Mouse (Mus musculus) testis, adult 2 months (tissue): ENCODE measurements around the gene Nlrp4c. TPM values are rescaled to one million over a fixed set of nuclear protein-coding genes. Genes with fewer than 3 reads are reported as not detected.

Source experiments
- H3K27ac ChIP-seq: fragments of 200-500 bp; 2 replicates; pipeline ENCODE4 v1.5.1; 2012; ENCODE audit warnings: low read depth, low read length; ENCODE audit not compliant: control insufficient read depth, insufficient read depth
- H3K27me3 ChIP-seq: fragments of 200-500 bp; 2 replicates; pipeline ENCODE4 v1.6.1; 2012; ENCODE audit warnings: mild to moderate bottlenecking, low read length, moderate library complexity; ENCODE audit not compliant: control insufficient read depth, insufficient read depth
- H3K36me3 ChIP-seq: fragments of 200-500 bp; 2 replicates; pipeline ENCODE4 v1.6.1; 2012; ENCODE audit warnings: mild to moderate bottlenecking, low read length; ENCODE audit not compliant: control insufficient read depth, insufficient read depth
- H3K4me1 ChIP-seq: fragments of 200-500 bp; 2 replicates; pipeline ENCODE4 v1.6.1; 2012; ENCODE audit warnings: low read length; ENCODE audit not compliant: control insufficient read depth, insufficient read depth
- H3K4me3 ChIP-seq: fragments of 200-500 bp; 2 replicates; pipeline ENCODE4 v1.5.1; 2012; ENCODE audit warnings: low read depth, mild to moderate bottlenecking, low read length, moderate library complexity, mixed read lengths; ENCODE audit not compliant: control insufficient read depth
- CTCF ChIP-seq: fragments of 200-500 bp; IDR thresholded peaks from 2 replicates; pipeline ENCODE4 v1.5.1; 2012; ENCODE audit warnings: low read depth, mild to moderate bottlenecking, inconsistent platforms, low read length, moderate library complexity; ENCODE audit not compliant: control insufficient read depth, insufficient read depth, insufficient replicate concordance
- POLR2A ChIP-seq: fragments of 200-500 bp; IDR thresholded peaks from 2 replicates; pipeline ENCODE4 v1.6.1; 2012; ENCODE audit warnings: low read depth, mild to moderate bottlenecking, inconsistent platforms, low read length, moderate library complexity; ENCODE audit not compliant: control insufficient read depth
- polyA plus RNA-seq: library from polyadenylated mRNA; depleted of rRNA; stranded (reverse); fragments of >200 nt; gene quantifications from 2 replicates; pipeline ENCODE4 v1.2.3, GENCODE M21; 2012; rRNA removed

The Nlrp4c gene
- polyA plus RNA-seq, 1 experiment = 0.91 TPM

- H3K27ac ChIP-seq = peak overlapping the region; percentile 28; the same call in 1 of the 2 replicates
- H3K4me3 ChIP-seq = no peak overlapping the region
- H3K36me3 ChIP-seq = no peaks in the 10 kb centered on the region
- H3K27me3 ChIP-seq = no peaks in the 10 kb centered on the region
- no peak for TF ChIP-seq CTCF
- TF ChIP-seq POLR2A = no peak
- H3K4me1 ChIP-seq = peaks cover 21% of the 10 kb centered on the region
These were observed 106.3 kb downstream of the Nlrp4c start for GRCm38 (mm10) chr7:6151266-6151665.

GRCm38 (mm10) chr7:6152036-6152435, 107.1 kb downstream of the Nlrp4c start:
- no peak overlapping the region for H3K4me3 ChIP-seq
- H3K27me3 ChIP-seq = no peaks in the 10 kb centered on the region
- H3K36me3 ChIP-seq = no peaks in the 10 kb centered on the region
- TF ChIP-seq CTCF (no peak), POLR2A (no peak)
- peaks cover 21% of the 10 kb centered on the region for H3K4me1 ChIP-seq
- peak overlapping the region; percentile 56 for H3K27ac ChIP-seq

DNA sequence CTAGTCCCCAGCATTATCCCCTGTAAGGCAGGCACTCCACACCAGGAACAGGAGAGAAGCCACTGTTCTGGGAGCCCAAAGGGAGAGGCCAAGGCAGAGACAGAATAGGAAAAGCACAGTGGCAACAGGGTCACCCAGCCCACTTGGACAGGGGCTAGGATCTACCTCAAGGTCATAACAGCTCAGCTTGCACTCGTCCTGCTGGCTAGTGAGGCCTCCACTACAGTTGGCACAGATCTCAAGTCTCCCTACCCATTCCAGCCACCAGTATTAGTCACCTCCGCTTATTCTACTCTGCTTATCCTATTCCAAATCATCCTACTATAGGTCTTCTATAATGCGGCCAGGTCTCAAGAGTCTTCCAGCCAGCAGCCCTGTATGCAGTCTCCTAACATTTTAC, 108.2 kb downstream of the Nlrp4c start:
- H3K27me3 ChIP-seq = no peaks in the 10 kb centered on the region
- H3K4me3 ChIP-seq = no peak overlapping the region
- TF ChIP-seq POLR2A (no peak), CTCF (no peak)
- H3K4me1 ChIP-seq = peaks cover 21% of the 10 kb centered on the region
- no peaks in the 10 kb centered on the region for H3K36me3 ChIP-seq
- peak overlapping the region; percentile 49; the same call in 1 of the 2 replicates for H3K27ac ChIP-seq

- Histone ChIP-seq H3K4me1 (peaks cover 16% of the 10 kb centered on the region), H3K36me3 (no peaks in the 10 kb centered on the region), H3K27me3 (no peaks in the 10 kb centered on the region), H3K4me3 (no peak overlapping the region), H3K27ac (peak overlapping the region; percentile 96)
- TF ChIP-seq CTCF (no peak), POLR2A (no peak)
These were observed 109.2 kb downstream of the Nlrp4c start for GRCm38 (mm10) chr7:6154164-6154563.

Other genes with a start within 250 kb of the Nlrp4c start
- not detected in 2 replicates for gene Vmn1r63, start 239.7 kb upstream of the Nlrp4c start, polyA plus RNA-seq
- not detected in 2 replicates for gene Vmn1r64, start 160.6 kb upstream of the Nlrp4c start, polyA plus RNA-seq
- 0.06 and 0.11 TPM in 2 replicates for gene Vmn1r65, start 34.2 kb upstream of the Nlrp4c start, polyA plus RNA-seq
- gene Zfp787, start 110.8 kb downstream of the Nlrp4c start, polyA plus RNA-seq = 41.0 and 45.8 TPM in 2 replicates
- gene Zfp444, start 127.1 kb downstream of the Nlrp4c start, polyA plus RNA-seq = 20.3 and 21.6 TPM in 2 replicates
- not detected in 2 replicates for gene Galp, start 151.9 kb downstream of the Nlrp4c start, polyA plus RNA-seq
- 2.5 and 2.6 TPM in 2 replicates for gene Zscan5b, start 177.1 kb downstream of the Nlrp4c start, polyA plus RNA-seq
- 0.35 and 0.46 TPM in 2 replicates for gene Epp13, start 207.5 kb downstream of the Nlrp4c start, polyA plus RNA-seq
- gene Zfp667, start 241.4 kb downstream of the Nlrp4c start, polyA plus RNA-seq = 2.6 and 3.1 TPM in 2 replicates